Mouse (Mus musculus) gastrocnemius, adult 18-20 months (tissue): ENCODE data around the gene Neo1. TPM values are rescaled to one million over a fixed set of nuclear protein-coding genes. Genes with fewer than 3 reads are reported as not detected.

ENCODE experiments used
- DNase-seq: peaks from one replicate; pipeline ENCODE4 v3.0.0; 2021; ENCODE audit warnings: low spot score
- total RNA-seq, 2 experiments: library from RNA; stranded (reverse); gene quantifications; 2 replicates each; pipeline ENCODE4 v1.2.3; 2021

Neo1 gene
- total RNA-seq, 2 experiments from 2014 or later: 31.4 to 32.0 TPM

GRCm38 (mm10) chr9:58863826-58864225, 172.4 kb downstream of the Neo1 start:
- DNase-seq: no peak

GRCm38 (mm10) chr9:58859080-58859635, 177.1 kb downstream of the Neo1 start:
- DNase-seq: no peak

GRCm38 (mm10) chr9:58854931-58855330, 181.3 kb downstream of the Neo1 start:
- DNase-seq: no peak

GRCm38 (mm10) chr9:58849576-58850315, 186.5 kb downstream of the Neo1 start:
- no peak for DNase-seq

- no peak for DNase-seq
Observed at GRCm38 (mm10) chr9:58847676-58848075, 188.6 kb downstream of the Neo1 start.

GRCm38 (mm10) chr9:58847008-58847407, 189.2 kb downstream of the Neo1 start:
- no peak for DNase-seq

GRCm38 (mm10) chr9:58844597-58844996, 191.6 kb downstream of the Neo1 start:
- DNase-seq: no peak

- peak; percentile 35 for DNase-seq
Observed at GRCm38 (mm10) chr9:58841655-58842054, 194.6 kb downstream of the Neo1 start.

- no peak for DNase-seq
Observed at GRCm38 (mm10) chr9:58838504-58838903, 197.7 kb downstream of the Neo1 start.

- DNase-seq: no peak
Observed at GRCm38 (mm10) chr9:58837174-58837573, 199.1 kb downstream of the Neo1 start.

GRCm38 (mm10) chr9:58832939-58833338, 203.3 kb downstream of the Neo1 start:
- DNase-seq: no peak

GRCm38 (mm10) chr9:58829627-58830026, 206.6 kb downstream of the Neo1 start:
- DNase-seq: no peak

Other genes with a start within 250 kb of the Neo1 start
- gene Hcn4, start 213.0 kb downstream of the Neo1 start, total RNA-seq: 10 to 100 TPM in 1 of 2 experiments, 1 to 10 TPM in 1; 4.0 to 11.2 TPM